Mouse (Mus musculus) CH12.LX (cell line): ENCODE measurements around the gene Tbc1d10a.
A peak's percentile ranks its signal among the peaks of the same experiment; 100 is the strongest.

Experiments
- CTCF ChIP-seq, 2 experiments: IDR thresholded peaks in 1 of 2; conservative IDR thresholded peaks in 1 of 2; 2 replicates each; pipeline ENCODE4 v1.5.1; 2011 to 2012; ENCODE audit warnings: low read depth in 2 of 2, low read length in 2 of 2, improper control_type of control experiment in 1 of 2, inconsistent platforms in 1 of 2, mild to moderate bottlenecking in 1 of 2, moderate library complexity in 1 of 2
- E2F4 ChIP-seq: IDR thresholded peaks from 2 replicates; pipeline ENCODE4 v1.6.1; 2011; ENCODE audit warnings: low read depth, low read length, improper control_type of control experiment; ENCODE audit not compliant: insufficient replicate concordance
- ELF1 ChIP-seq: IDR thresholded peaks from 2 replicates; pipeline ENCODE4 v1.6.1; 2014; ENCODE audit warnings: low read depth, mild to moderate bottlenecking, inconsistent platforms, low read length, improper control_type of control experiment
- KAT2A ChIP-seq: IDR thresholded peaks from 2 replicates; pipeline ENCODE4 v1.6.1; 2012; ENCODE audit warnings: low read length, improper control_type of control experiment, inconsistent platforms; ENCODE audit not compliant: insufficient replicate concordance
- MYC ChIP-seq: IDR thresholded peaks from 2 replicates; pipeline ENCODE4 v1.6.1; 2011; ENCODE audit warnings: low read depth, mild to moderate bottlenecking, improper control_type of control experiment, low read length
- POLR2A ChIP-seq: IDR thresholded peaks from 2 replicates; pipeline ENCODE4 v1.6.1; 2011; ENCODE audit warnings: low read depth, mild to moderate bottlenecking, improper control_type of control experiment, low read length
- POLR2AphosphoS2 ChIP-seq: IDR thresholded peaks from 2 replicates; pipeline ENCODE4 v1.6.1; 2011; ENCODE audit warnings: low read depth, low read length, improper control_type of control experiment
- RAD21 ChIP-seq: IDR thresholded peaks from 2 replicates; pipeline ENCODE4 v1.6.1; 2011; ENCODE audit warnings: low read depth, mild to moderate bottlenecking, low read length, improper control_type of control experiment, moderate library complexity
- TCF12 ChIP-seq: IDR thresholded peaks from 2 replicates; pipeline ENCODE4 v1.6.1; 2014; ENCODE audit warnings: low read depth, mild to moderate bottlenecking, inconsistent platforms, low read length, improper control_type of control experiment
- UBTF ChIP-seq: IDR thresholded peaks from 2 replicates; pipeline ENCODE4 v1.6.1; 2012; ENCODE audit warnings: low read depth, mild to moderate bottlenecking, inconsistent platforms, low read length, improper control_type of control experiment, moderate library complexity
- USF1 ChIP-seq: IDR thresholded peaks from 2 replicates; pipeline ENCODE4 v1.6.1; 2014; ENCODE audit warnings: low read depth, mild to moderate bottlenecking, inconsistent platforms, low read length, improper control_type of control experiment
- USF2 ChIP-seq: conservative IDR thresholded peaks from 2 replicates; pipeline ENCODE4 v1.6.1; 2011; ENCODE audit warnings: low read depth, low read length, improper control_type of control experiment
- ZNF384 ChIP-seq: IDR thresholded peaks from 2 replicates; pipeline ENCODE4 v1.6.1; 2012; ENCODE audit warnings: low read depth, low read length, improper control_type of control experiment, inconsistent platforms

DNA sequence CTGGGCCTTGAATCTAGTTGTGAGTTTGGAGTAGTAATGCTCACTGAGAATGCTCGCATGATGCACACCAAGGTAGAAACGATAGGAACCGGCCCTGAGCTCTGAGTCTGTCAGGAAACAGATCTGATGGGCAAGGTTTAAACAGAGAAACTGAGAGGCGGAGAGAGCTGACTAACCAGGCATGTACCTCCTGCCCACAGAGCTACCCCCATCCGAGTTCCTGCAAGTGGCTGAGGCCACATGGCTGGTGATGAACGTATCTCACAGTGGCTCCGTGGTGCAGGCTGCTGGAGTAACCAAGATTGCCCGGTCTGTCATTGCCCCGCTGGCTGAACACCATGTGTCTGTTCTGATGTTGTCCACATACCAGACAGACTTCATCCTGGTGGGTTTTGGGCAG lies 33.3 kb downstream of the Tbc1d10a start:
- TF ChIP-seq POLR2A: no peak
- TF ChIP-seq POLR2AphosphoS2: no peak
- 0 out of 2 replicates have a peak, but pooled peaks have one; percentile 5 for TF ChIP-seq MYC
- TF ChIP-seq RAD21: no peak
- no peak for TF ChIP-seq TCF12
- no peak for TF ChIP-seq USF2
- TF ChIP-seq USF1: no peak
- TF ChIP-seq UBTF: no peak
- TF ChIP-seq CTCF (conservative IDR thresholded peaks at IDR 0.05 in 1 of 2, IDR thresholded peaks at IDR 0.05 in 1 of 2; ENCODE audit: low read depth in 2 of 2, low read length in 2 of 2): no peak
- TF ChIP-seq E2F4: no peak
- TF ChIP-seq KAT2A: no peak
- TF ChIP-seq ELF1: no peak
- no peak for TF ChIP-seq ZNF384
